Mouse (Mus musculus) stomach, embryonic 16.5 days (tissue): ENCODE data around the gene Wdr63. TPM values are rescaled to one million over a fixed set of nuclear protein-coding genes. Genes with fewer than 3 reads are reported as not detected.

Source experiments
- ATAC-seq: fragments of 200-750 bp; cut with Nextera tagmentation; 2 replicates; pipeline ENCODE4 v1.8.0; 2017; ENCODE audit warnings: moderate number of reproducible peaks, moderate TSS enrichment; ENCODE audit not compliant: insufficient read depth, low FRiP score
- H3K27ac ChIP-seq: fragments of 300-500 bp; sonication (generic); 2 replicates; pipeline ENCODE4 v1.5.1; 2014; ENCODE audit warnings: low read length
- H3K27me3 ChIP-seq: fragments of 300-500 bp; sonication (generic); 2 replicates; pipeline ENCODE4 v1.6.1; 2014; ENCODE audit warnings: low read length, control low read depth, mixed read lengths; ENCODE audit not compliant: control insufficient read depth, insufficient read depth
- H3K36me3 ChIP-seq: fragments of 300-500 bp; sonication (generic); 2 replicates; pipeline ENCODE4 v1.6.1; 2014; ENCODE audit warnings: low read length; ENCODE audit not compliant: control insufficient read depth, insufficient read depth
- H3K4me1 ChIP-seq: fragments of 300-500 bp; sonication (generic); 2 replicates; pipeline ENCODE4 v1.6.1; 2014; ENCODE audit warnings: low read length, control low read depth, mixed read lengths; ENCODE audit not compliant: control insufficient read depth, insufficient read depth
- H3K4me2 ChIP-seq: fragments of 300-500 bp; sonication (generic); 2 replicates; pipeline ENCODE4 v1.6.1; 2014; ENCODE audit warnings: low read depth, low read length, mixed read lengths
- H3K4me3 ChIP-seq: fragments of 300-500 bp; sonication (generic); replicated peaks from 2 replicates; pipeline ENCODE4 v1.5.1; 2014; ENCODE audit warnings: mild to moderate bottlenecking, low read length
- H3K9ac ChIP-seq: fragments of 300-500 bp; sonication (generic); 2 replicates; pipeline ENCODE4 v1.6.1; 2014; ENCODE audit warnings: low read length
- H3K9me3 ChIP-seq: fragments of 300-500 bp; sonication (generic); replicated peaks from 2 replicates; pipeline ENCODE4 v1.6.1; 2016; ENCODE audit warnings: low read length, control low read depth; ENCODE audit not compliant: control insufficient read depth
- WGBS: fragments of 180-500 bp; shearing (Covaris S2); extraction: QIAGEN DNeasy Blood & Tissue Kit; methylation state at CpG from one replicate; pipeline ENCODE4 v1.1.7; 2014; 5-methylcytosine and 5-hydroxymethylcytosine counted together
- polyA plus RNA-seq: library from polyadenylated mRNA; unstranded; fragments of >200 nt; fragmentation: Nextera tagmentation; extraction: Ambion mirVana; gene quantifications from 2 replicates; pipeline ENCODE4 v1.2.1, GENCODE M21; 2015

The Wdr63 gene
- polyA plus RNA-seq, 1 experiment from 2014 or later = 0.50 TPM

GRCm38 (mm10) chr3:146017521-146017920 lies 90.4 kb downstream of the Wdr63 start:
- H3K4me3 ChIP-seq = no peak overlapping the region
- ATAC-seq = no peak
- H3K9ac ChIP-seq = no peak overlapping the region
- H3K9me3 ChIP-seq = no peaks in the 10 kb centered on the region
- no peaks in the 10 kb centered on the region for H3K27me3 ChIP-seq
- no peak overlapping the region for H3K4me2 ChIP-seq
- no peak overlapping the region for H3K27ac ChIP-seq
- peaks cover 7% of the 10 kb centered on the region; the same call in 1 of the 2 replicates for H3K36me3 ChIP-seq
- no peaks in the 10 kb centered on the region for H3K4me1 ChIP-seq
- WGBS = 66% methylated on average over 9 of the region's 9 CpGs

DNA sequence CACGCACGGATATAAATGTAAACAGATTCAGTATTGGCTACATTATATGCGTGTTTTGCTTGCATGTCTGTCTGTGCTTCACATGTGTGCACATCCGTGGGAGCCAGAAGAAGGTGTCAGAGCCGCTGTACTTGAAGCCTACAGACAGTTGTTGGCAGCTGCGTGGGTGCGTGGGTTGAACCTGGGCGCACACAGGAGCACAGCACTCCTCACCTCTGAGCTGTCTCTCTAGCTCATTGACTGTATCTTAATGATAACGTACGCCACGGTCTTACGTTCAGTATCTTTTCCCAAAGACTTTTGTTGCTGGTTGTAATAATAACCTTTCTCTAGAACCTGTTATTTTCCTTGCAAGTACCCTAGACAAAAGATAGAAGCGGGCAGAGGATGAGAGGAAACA lies 91.0 kb downstream of the Wdr63 start:
- WGBS = 87% methylated on average over 13 of the region's 13 CpGs
- Histone ChIP-seq H3K4me1 (no peaks in the 10 kb centered on the region), H3K9ac (no peak overlapping the region), H3K4me2 (no peak overlapping the region), H3K36me3 (peaks cover 7% of the 10 kb centered on the region; the same call in 1 of the 2 replicates), H3K27ac (no peak overlapping the region), H3K27me3 (no peaks in the 10 kb centered on the region), H3K9me3 (no peaks in the 10 kb centered on the region), H3K4me3 (no peak overlapping the region)
- ATAC-seq = no peak

DNA sequence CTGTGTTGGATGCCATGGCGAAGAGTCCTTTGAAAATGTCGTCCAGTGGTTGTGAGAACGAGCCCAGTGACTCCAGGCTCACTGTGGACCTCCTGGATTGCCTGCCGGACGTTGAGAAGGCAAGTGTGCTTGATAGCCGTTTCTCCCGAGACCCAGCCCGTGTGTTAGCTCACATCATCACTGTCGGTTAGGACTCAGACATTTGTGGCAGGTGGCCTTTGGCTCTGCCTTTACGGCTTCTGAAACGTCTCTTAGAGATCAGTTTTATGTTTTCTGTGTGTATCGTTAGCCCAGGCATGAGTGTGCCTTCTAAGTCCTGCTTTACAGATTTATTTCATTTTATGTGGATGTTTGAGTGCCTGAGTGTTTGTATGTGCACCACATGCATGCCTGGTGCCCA lies 93.6 kb downstream of the Wdr63 start:
- Histone ChIP-seq H3K4me2 (no peak overlapping the region), H3K9me3 (no peaks in the 10 kb centered on the region), H3K4me1 (peaks cover 4% of the 10 kb centered on the region), H3K27me3 (no peaks in the 10 kb centered on the region), H3K9ac (no peak overlapping the region), H3K27ac (no peak overlapping the region), H3K4me3 (no peak overlapping the region), H3K36me3 (peaks cover 7% of the 10 kb centered on the region; the same call in 1 of the 2 replicates)
- ATAC-seq = no peak
- WGBS = 92% methylated on average over 12 of the region's 12 CpGs

- Histone ChIP-seq H3K9me3 (no peaks in the 10 kb centered on the region), H3K4me2 (no peak overlapping the region), H3K4me3 (no peak overlapping the region), H3K4me1 (peaks cover 4% of the 10 kb centered on the region), H3K36me3 (peaks cover 7% of the 10 kb centered on the region; the same call in 1 of the 2 replicates), H3K9ac (no peak overlapping the region), H3K27me3 (no peaks in the 10 kb centered on the region), H3K27ac (no peak overlapping the region)
- no peak for ATAC-seq
- 78% methylated on average over 7 of the region's 7 CpGs for WGBS
These were observed 94.4 kb downstream of the Wdr63 start for GRCm38 (mm10) chr3:146013490-146013889.

GRCm38 (mm10) chr3:146011544-146012218 lies 96.2 kb downstream of the Wdr63 start:
- no peaks in the 10 kb centered on the region for H3K9me3 ChIP-seq
- no peak overlapping the region for H3K9ac ChIP-seq
- peaks cover 4% of the 10 kb centered on the region for H3K4me1 ChIP-seq
- WGBS = 64% methylated on average over 8 of the region's 8 CpGs
- no peaks in the 10 kb centered on the region for H3K27me3 ChIP-seq
- H3K36me3 ChIP-seq = peaks cover 11% of the 10 kb centered on the region; the same call in 1 of the 2 replicates
- no peak overlapping the region for H3K4me2 ChIP-seq
- no peak for ATAC-seq
- no peak overlapping the region for H3K27ac ChIP-seq
- H3K4me3 ChIP-seq = no peak overlapping the region

- Histone ChIP-seq H3K27ac (peak overlapping the region; percentile 22; the same call in 1 of the 2 replicates), H3K9me3 (no peaks in the 10 kb centered on the region), H3K27me3 (no peaks in the 10 kb centered on the region), H3K4me1 (peaks cover 4% of the 10 kb centered on the region), H3K9ac (no peak overlapping the region), H3K4me3 (no peak overlapping the region), H3K36me3 (peaks cover 11% of the 10 kb centered on the region; the same call in 1 of the 2 replicates), H3K4me2 (0 out of 2 replicates have a peak overlapping the region, but pooled peaks have one; percentile 35)
- no peak for ATAC-seq
- 86% methylated on average over 4 of the region's 4 CpGs for WGBS
These were observed 97.2 kb downstream of the Wdr63 start for GRCm38 (mm10) chr3:146010751-146011150.

- Histone ChIP-seq H3K36me3 (peaks cover 11% of the 10 kb centered on the region; the same call in 1 of the 2 replicates), H3K27me3 (no peaks in the 10 kb centered on the region), H3K4me3 (peak overlapping the region; percentile 13; the same call in 1 of the 2 replicates), H3K9me3 (no peaks in the 10 kb centered on the region), H3K4me2 (peak overlapping the region; percentile 35; the same call in 1 of the 2 replicates), H3K4me1 (peaks cover 4% of the 10 kb centered on the region), H3K27ac (peak overlapping the region; percentile 22; the same call in 1 of the 2 replicates), H3K9ac (no peak overlapping the region)
- WGBS = 37% methylated on average over 19 of the region's 20 CpGs
- peak; percentile 74 for ATAC-seq
These were observed 97.9 kb downstream of the Wdr63 start for GRCm38 (mm10) chr3:146009859-146010645.

DNA sequence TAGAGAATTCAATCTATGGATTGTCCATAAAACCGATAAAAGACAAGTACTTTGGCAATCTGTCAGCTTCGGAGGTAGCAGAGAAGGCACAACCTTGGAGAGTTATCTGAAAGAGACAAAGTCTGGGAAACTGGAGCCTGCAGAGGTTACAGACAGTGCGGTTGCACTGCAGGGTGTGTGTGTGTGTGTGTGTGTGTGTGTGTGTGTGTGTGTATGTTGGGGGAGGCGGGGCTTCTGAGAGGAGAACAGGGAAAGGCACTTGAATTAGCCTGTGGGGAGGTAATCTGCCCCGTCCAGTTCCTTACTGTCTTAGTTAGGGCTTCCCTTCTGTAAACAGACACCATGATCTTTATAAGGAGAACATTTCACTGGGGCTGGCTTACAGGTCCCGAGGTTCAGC lies 100.1 kb downstream of the Wdr63 start:
- H3K4me2 ChIP-seq = no peak overlapping the region
- WGBS = 75% methylated on average over 6 of the region's 6 CpGs
- H3K9ac ChIP-seq = no peak overlapping the region
- ATAC-seq = no peak
- H3K4me1 ChIP-seq = peaks cover 4% of the 10 kb centered on the region
- no peak overlapping the region for H3K4me3 ChIP-seq
- H3K36me3 ChIP-seq = peaks cover 4% of the 10 kb centered on the region; the same call in 1 of the 2 replicates
- H3K27ac ChIP-seq = no peak overlapping the region
- H3K9me3 ChIP-seq = no peaks in the 10 kb centered on the region
- H3K27me3 ChIP-seq = no peaks in the 10 kb centered on the region
